Comparison of ENCODE assay signal across 8 mouse cellular contexts in genomic region chrX:74270062-74270901, GRCm38 (mm10). TPM values are rescaled to one million over a fixed set of nuclear protein-coding genes. Genes with fewer than 3 reads are reported as not detected.
A peak's percentile ranks its signal among the peaks of the same experiment; 100 is the strongest.
DNase-seq lines count a peak whose midpoint lies in the region; ATAC-seq lines count a peak whose summit lies in the region.

Gene Rpl10, plus strand, starts transcription at chrX:74270812.

- 12% methylated on average over 42 of the region's 42 CpGs for whole genome bisulfite sequencing in intestine, embryonic 14.5 days

- H3K36me3 ChIP-seq in intestine, embryonic 14.5 days (ENCODE audit: control insufficient read depth, insufficient read depth, low read length), result peaks cover 8% of the 10 kb centered on the region; the same call in 1 of the 2 replicates

- peak within 1 kb of the TSS; percentile 91 for H3K9ac ChIP-seq in intestine, embryonic 14.5 days (ENCODE audit: low read length)

- H3K4me2 ChIP-seq in intestine, embryonic 14.5 days (ENCODE audit: low read length), result peak within 1 kb of the TSS; percentile 49

- no peaks in the 10 kb centered on the region for H3K27me3 ChIP-seq in intestine, embryonic 14.5 days (replicated peaks; ENCODE audit: control insufficient read depth, insufficient read depth, low read length)

- H3K9me3 ChIP-seq in intestine, embryonic 14.5 days (ENCODE audit: control insufficient read depth, low read length), result no peaks in the 10 kb centered on the region

- DNase-seq in adrenal gland, adult 18-20 months (ENCODE audit: low spot score in 2 of 2), result peak; percentile 68
- peak; percentile 90 for DNase-seq in embryo, embryonic 11 days
- peak; percentile 92 for DNase-seq in gastrocnemius, postnatal 25 days
- peak; percentile 93 for DNase-seq in intestine, embryonic 14.5 days (ENCODE audit: low spot score)
- peak; percentile 91 to 96 for DNase-seq in left cerebral cortex, postnatal 14 days (ENCODE audit: low spot score in 2 of 2)
- DNase-seq in mesoderm, embryonic 11.5 days (ENCODE audit: low read depth, low spot score), result peak; percentile 97
- peak; percentile 87 to 93 for DNase-seq in right cerebral cortex, postnatal 36 days (ENCODE audit: low spot score in 2 of 2)
- peak; percentile 92 for DNase-seq in yolk sac, embryonic 10.5 days (ENCODE audit: low spot score)

- H3K27ac ChIP-seq in intestine, embryonic 14.5 days (ENCODE audit: low read depth), result peak within 1 kb of the TSS; percentile 94

- no peaks in the 10 kb centered on the region for H3K4me1 ChIP-seq in intestine, embryonic 14.5 days (replicated peaks; ENCODE audit: control insufficient read depth, insufficient read depth, low read length)

- intact Hi-C loops in left cerebral cortex, postnatal 14 days (cut with DNase I), result no loop called here

- peak within 1 kb of the TSS; percentile 61 for H3K4me3 ChIP-seq in intestine, embryonic 14.5 days (ENCODE audit: low read depth, low read length)

- peak; percentile 96 for ATAC-seq in intestine, embryonic 14.5 days (replicated peaks; ENCODE audit: low FRiP score, low TSS enrichment, low read depth)

RNA-seq across cellular contexts. Expression of gene Rpl10, which starts in this region (rescaled TPM):
- 100 to 1,000 TPM; 395 to 419 TPM for total RNA-seq in adrenal gland, adult 18-20 months (2021)
- total RNA-seq in gastrocnemius, postnatal 25 days (2021), result 100 to 1,000 TPM; 164 to 171 TPM
- polyA plus RNA-seq in intestine, embryonic 14.5 days (2014; fragmentation: Nextera tagmentation; extraction: Ambion mirVana), result 990 and 1,020 TPM in 2 replicates
- total RNA-seq in left cerebral cortex, postnatal 14 days (2021), result 100 to 1,000 TPM; 124 to 140 TPM

Comparison
In these comparisons a context has a peak if more than half of its experiments do, and no peak if none do; other contexts are left out.
1. Peak in every context shown above with its lines: DNase-seq, ATAC-seq, H3K4me3 ChIP-seq and H3K27ac ChIP-seq.